Mouse (Mus musculus): ENCODE measurements around the gene Nup205.

GRCm38 (mm10) chr6:35277903-35278587 lies 100.8 kb downstream of the Nup205 start:
- TF ChIP-seq POLR2A (IDR thresholded peaks at IDR 0.05; ENCODE audit: borderline replicate concordance, extremely low read depth, insufficient read depth, insufficient read length, poor library complexity, severe bottlenecking): no peak
- TF ChIP-seq CTCF (IDR thresholded peaks at IDR 0.05; ENCODE audit: borderline replicate concordance, extremely low read depth, insufficient read depth, insufficient read length): no peak

All from brain, embryonic 14.5 days (tissue).